Mouse (Mus musculus) stomach, embryonic 15.5 days (tissue): ENCODE results near the gene Axdnd1. TPM values are rescaled to one million over a fixed set of nuclear protein-coding genes. Genes with fewer than 3 reads are reported as not detected.
"Not testable (repeated sequence)": the region's sequence is repeated elsewhere in the genome, so short reads cannot be mapped to it uniquely, and the experiment has no call there.

Experiments used
- ATAC-seq: fragments of 200-750 bp; cut with Nextera tagmentation; 2 replicates; pipeline ENCODE4 v1.8.0; 2017; ENCODE audit warnings: low read depth, moderate number of reproducible peaks, moderate TSS enrichment; ENCODE audit not compliant: insufficient read depth, low FRiP score
- H3K27ac ChIP-seq: fragments of 300-500 bp; sonication (generic); 2 replicates; pipeline ENCODE4 v1.5.1; 2015; ENCODE audit warnings: mild to moderate bottlenecking, inconsistent platforms
- H3K27me3 ChIP-seq: fragments of 300-500 bp; sonication (generic); replicated peaks from 2 replicates; pipeline ENCODE4 v1.6.1; 2015; ENCODE audit warnings: inconsistent platforms
- H3K36me3 ChIP-seq: fragments of 300-500 bp; sonication (generic); 2 replicates; pipeline ENCODE4 v1.6.1; 2015; ENCODE audit warnings: inconsistent platforms
- H3K4me1 ChIP-seq: fragments of 300-500 bp; sonication (generic); 2 replicates; pipeline ENCODE4 v1.6.1; 2015; ENCODE audit warnings: inconsistent platforms
- H3K4me2 ChIP-seq: fragments of 300-500 bp; sonication (generic); 2 replicates; pipeline ENCODE4 v1.6.1; 2015; ENCODE audit warnings: mild to moderate bottlenecking, inconsistent platforms
- H3K4me3 ChIP-seq: fragments of 300-500 bp; sonication (generic); replicated peaks from 2 replicates; pipeline ENCODE4 v1.5.1; 2015; ENCODE audit warnings: inconsistent platforms
- H3K9ac ChIP-seq: fragments of 300-500 bp; sonication (generic); 2 replicates; pipeline ENCODE4 v1.6.1; 2015; ENCODE audit warnings: inconsistent platforms
- H3K9me3 ChIP-seq: fragments of 300-500 bp; sonication (generic); 2 replicates; pipeline ENCODE4 v1.6.1; 2016; ENCODE audit warnings: inconsistent platforms
- WGBS: fragments of 180-500 bp; shearing (Covaris S2); methylation state at CpG from one replicate; pipeline ENCODE4 v1.1.7; 2015; 5-methylcytosine and 5-hydroxymethylcytosine counted together
- polyA plus RNA-seq: library from polyadenylated mRNA; unstranded; fragments of >200 nt; fragmentation: Nextera tagmentation; extraction: Ambion mirVana; gene quantifications from 2 replicates; pipeline ENCODE4 v1.2.1, GENCODE M21; 2015

Gene Axdnd1
- polyA plus RNA-seq, 1 experiment from 2014 or later = 0.18 TPM

GRCm38 (mm10) chr1:156308595-156308994 is 112.4 kb downstream of the Axdnd1 start:
- H3K4me1 ChIP-seq = no peaks in the 10 kb centered on the region
- no peaks in the 10 kb centered on the region for H3K9me3 ChIP-seq
- no peaks in the 10 kb centered on the region for H3K36me3 ChIP-seq
- peaks cover 30% of the 10 kb centered on the region for H3K27me3 ChIP-seq
- H3K4me3 ChIP-seq = no peak overlapping the region
- no peak for ATAC-seq
- H3K27ac ChIP-seq = no peak overlapping the region
- no peak overlapping the region for H3K4me2 ChIP-seq
- WGBS = 62% methylated on average over 1 of the region's 1 CpGs
- no peak overlapping the region for H3K9ac ChIP-seq

- 0 out of 2 replicates have a peak, but pooled peaks cover 5% of the 10 kb centered on the region for H3K4me1 ChIP-seq
- H3K9ac ChIP-seq = peak within 1 kb of the TSS; percentile 25; the same call in 1 of the 2 replicates
- H3K27me3 ChIP-seq = peaks cover 35% of the 10 kb centered on the region
- H3K9me3 ChIP-seq = no peaks in the 10 kb centered on the region
- ATAC-seq = peak; percentile 63
- peak within 1 kb of the TSS; percentile 59 for H3K4me3 ChIP-seq
- H3K36me3 ChIP-seq = no peaks in the 10 kb centered on the region
- no peak within 1 kb of the TSS for H3K27ac ChIP-seq
- H3K4me2 ChIP-seq = peak within 1 kb of the TSS; percentile 95
- WGBS = under 1% methylated on average over 85 of the region's 85 CpGs
Observed at GRCm38 (mm10) chr1:156302911-156303749, 117.8 kb downstream of the Axdnd1 start, which contains the start of gene Tdrd5. Gene Tdrd5, minus strand, starts transcription at chr1:156303664.

GRCm38 (mm10) chr1:156290016-156290415 is 130.9 kb downstream of the Axdnd1 start:
- Histone ChIP-seq H3K4me3 (no peak overlapping the region), H3K4me1 (no peaks in the 10 kb centered on the region), H3K4me2 (no peak overlapping the region), H3K9ac (no peak overlapping the region), H3K9me3 (no peaks in the 10 kb centered on the region), H3K27me3 (no peaks in the 10 kb centered on the region), H3K27ac (no peak overlapping the region), H3K36me3 (no peaks in the 10 kb centered on the region)
- 86% methylated on average over 6 of the region's 6 CpGs for WGBS
- ATAC-seq = no peak

GRCm38 (mm10) chr1:156289222-156289587 is 131.8 kb downstream of the Axdnd1 start:
- not testable (repeated sequence) for ATAC-seq, H3K4me2 ChIP-seq, H3K4me1 ChIP-seq, H3K4me3 ChIP-seq, H3K9ac ChIP-seq, H3K9me3 ChIP-seq, H3K36me3 ChIP-seq, H3K27me3 ChIP-seq, H3K27ac ChIP-seq
- WGBS = 63% methylated on average over 10 of the region's 10 CpGs

GRCm38 (mm10) chr1:156288556-156289221 is 132.3 kb downstream of the Axdnd1 start:
- ATAC-seq = no peak
- Histone ChIP-seq H3K27ac (no peak overlapping the region), H3K27me3 (no peaks in the 10 kb centered on the region), H3K9ac (no peak overlapping the region), H3K4me1 (no peaks in the 10 kb centered on the region), H3K9me3 (no peaks in the 10 kb centered on the region), H3K4me2 (no peak overlapping the region), H3K36me3 (no peaks in the 10 kb centered on the region), H3K4me3 (no peak overlapping the region)
- WGBS = 81% methylated on average over 9 of the region's 9 CpGs

GRCm38 (mm10) chr1:156285541-156285896 is 135.4 kb downstream of the Axdnd1 start:
- H3K9me3 ChIP-seq = no peaks in the 10 kb centered on the region
- 85% methylated on average over 5 of the region's 5 CpGs for WGBS
- no peaks in the 10 kb centered on the region for H3K27me3 ChIP-seq
- no peak overlapping the region for H3K4me2 ChIP-seq
- H3K27ac ChIP-seq = no peak overlapping the region
- H3K4me1 ChIP-seq = no peaks in the 10 kb centered on the region
- H3K9ac ChIP-seq = no peak overlapping the region
- no peak overlapping the region for H3K4me3 ChIP-seq
- ATAC-seq = no peak
- no peaks in the 10 kb centered on the region for H3K36me3 ChIP-seq

- Histone ChIP-seq H3K4me1 (no peaks in the 10 kb centered on the region), H3K9me3 (no peaks in the 10 kb centered on the region), H3K36me3 (no peaks in the 10 kb centered on the region), H3K4me3 (no peak overlapping the region), H3K27ac (no peak overlapping the region), H3K4me2 (no peak overlapping the region), H3K9ac (no peak overlapping the region), H3K27me3 (no peaks in the 10 kb centered on the region)
- no peak for ATAC-seq
- WGBS = 44% methylated on average over 9 of the region's 9 CpGs
Observed at GRCm38 (mm10) chr1:156284851-156285540, 136.0 kb downstream of the Axdnd1 start.

GRCm38 (mm10) chr1:156284207-156284606 is 136.8 kb downstream of the Axdnd1 start:
- Histone ChIP-seq H3K4me1 (no peaks in the 10 kb centered on the region), H3K9ac (no peak overlapping the region), H3K36me3 (no peaks in the 10 kb centered on the region), H3K4me2 (no peak overlapping the region), H3K27me3 (no peaks in the 10 kb centered on the region), H3K27ac (no peak overlapping the region), H3K4me3 (no peak overlapping the region), H3K9me3 (no peaks in the 10 kb centered on the region)
- ATAC-seq = no peak
- WGBS = 56% methylated on average over 10 of the region's 10 CpGs

GRCm38 (mm10) chr1:156280131-156280530 is 140.8 kb downstream of the Axdnd1 start:
- no peak for ATAC-seq

GRCm38 (mm10) chr1:156273647-156274046 is 147.3 kb downstream of the Axdnd1 start:
- Histone ChIP-seq H3K27ac (no peak overlapping the region), H3K9ac (no peak overlapping the region), H3K27me3 (no peaks in the 10 kb centered on the region), H3K36me3 (no peaks in the 10 kb centered on the region), H3K9me3 (no peaks in the 10 kb centered on the region), H3K4me3 (no peak overlapping the region), H3K4me2 (no peak overlapping the region), H3K4me1 (no peaks in the 10 kb centered on the region)
- no peak for ATAC-seq
- 65% methylated on average over 7 of the region's 7 CpGs for whole genome bisulfite sequencing

More at GRCm38 (mm10) chr1:156280131-156280530, 140.8 kb downstream of the Axdnd1 start:
- Histone ChIP-seq H3K27ac (no peak overlapping the region), H3K36me3 (no peaks in the 10 kb centered on the region), H3K4me2 (no peak overlapping the region), H3K9me3 (no peaks in the 10 kb centered on the region), H3K4me3 (no peak overlapping the region), H3K4me1 (no peaks in the 10 kb centered on the region), H3K9ac (no peak overlapping the region), H3K27me3 (no peaks in the 10 kb centered on the region)
- 71% methylated on average over 7 of the region's 7 CpGs for WGBS
